Mouse (Mus musculus) stomach, embryonic 14.5 days (tissue): ENCODE measurements around the gene Pla2g4e. TPM values are rescaled to one million over a fixed set of nuclear protein-coding genes. Genes with fewer than 3 reads are reported as not detected.
A peak's percentile ranks its signal among the peaks of the same experiment; 100 is the strongest.

Experiments
- ATAC-seq: fragments of 200-750 bp; cut with Nextera tagmentation; 2 replicates; pipeline ENCODE4 v1.8.0; 2017; ENCODE audit warnings: low read depth, moderate TSS enrichment; ENCODE audit not compliant: insufficient number of reproducible peaks, insufficient read depth, low FRiP score
- H3K27ac ChIP-seq: fragments of 300-500 bp; sonication (generic); 2 replicates; pipeline ENCODE4 v1.5.1; 2014; ENCODE audit warnings: mild to moderate bottlenecking, low read length, moderate library complexity, mixed read lengths
- H3K27me3 ChIP-seq: fragments of 300-500 bp; sonication (generic); 2 replicates; pipeline ENCODE4 v1.6.1; 2014; ENCODE audit warnings: low read length, control low read depth, mixed read lengths; ENCODE audit not compliant: control insufficient read depth, insufficient read depth
- H3K36me3 ChIP-seq: fragments of 300-500 bp; sonication (generic); 2 replicates; pipeline ENCODE4 v1.6.1; 2014; ENCODE audit warnings: mild to moderate bottlenecking, control low read depth, low read length, moderate library complexity, mixed read lengths; ENCODE audit not compliant: control insufficient read depth, insufficient read depth
- H3K4me1 ChIP-seq: fragments of 300-500 bp; sonication (generic); 2 replicates; pipeline ENCODE4 v1.6.1; 2014; ENCODE audit warnings: low read length, control low read depth, mixed read lengths; ENCODE audit not compliant: control insufficient read depth, insufficient read depth
- H3K4me2 ChIP-seq: fragments of 300-500 bp; sonication (generic); replicated peaks from 2 replicates; pipeline ENCODE4 v1.6.1; 2014; ENCODE audit warnings: low read depth, low read length, control low read depth
- H3K4me3 ChIP-seq: fragments of 300-500 bp; sonication (generic); 2 replicates; pipeline ENCODE4 v1.5.1; 2014; ENCODE audit warnings: low read depth, low read length, control low read depth
- H3K9ac ChIP-seq: fragments of 300-500 bp; sonication (generic); replicated peaks from 2 replicates; pipeline ENCODE4 v1.6.1; 2014; ENCODE audit warnings: low read depth, mild to moderate bottlenecking, control low read depth, low read length, moderate library complexity, mixed read lengths
- H3K9me3 ChIP-seq: fragments of 300-500 bp; sonication (generic); 2 replicates; pipeline ENCODE4 v1.6.1; 2016; ENCODE audit warnings: low read depth, low read length, control low read depth; ENCODE audit not compliant: control insufficient read depth
- whole genome bisulfite sequencing: fragments of 180-500 bp; shearing (Covaris S2); extraction: QIAGEN DNeasy Blood & Tissue Kit; methylation state at CpG from one replicate; pipeline ENCODE4 v1.1.7; 2014; 5-methylcytosine and 5-hydroxymethylcytosine counted together
- polyA plus RNA-seq: library from polyadenylated mRNA; unstranded; fragments of >200 nt; fragmentation: Nextera tagmentation; extraction: Ambion mirVana; gene quantifications from 2 replicates; pipeline ENCODE4 v1.2.1, GENCODE M21; 2014

Gene Pla2g4e
- polyA plus RNA-seq, 1 experiment from 2014 or later = 0.27 TPM

DNA sequence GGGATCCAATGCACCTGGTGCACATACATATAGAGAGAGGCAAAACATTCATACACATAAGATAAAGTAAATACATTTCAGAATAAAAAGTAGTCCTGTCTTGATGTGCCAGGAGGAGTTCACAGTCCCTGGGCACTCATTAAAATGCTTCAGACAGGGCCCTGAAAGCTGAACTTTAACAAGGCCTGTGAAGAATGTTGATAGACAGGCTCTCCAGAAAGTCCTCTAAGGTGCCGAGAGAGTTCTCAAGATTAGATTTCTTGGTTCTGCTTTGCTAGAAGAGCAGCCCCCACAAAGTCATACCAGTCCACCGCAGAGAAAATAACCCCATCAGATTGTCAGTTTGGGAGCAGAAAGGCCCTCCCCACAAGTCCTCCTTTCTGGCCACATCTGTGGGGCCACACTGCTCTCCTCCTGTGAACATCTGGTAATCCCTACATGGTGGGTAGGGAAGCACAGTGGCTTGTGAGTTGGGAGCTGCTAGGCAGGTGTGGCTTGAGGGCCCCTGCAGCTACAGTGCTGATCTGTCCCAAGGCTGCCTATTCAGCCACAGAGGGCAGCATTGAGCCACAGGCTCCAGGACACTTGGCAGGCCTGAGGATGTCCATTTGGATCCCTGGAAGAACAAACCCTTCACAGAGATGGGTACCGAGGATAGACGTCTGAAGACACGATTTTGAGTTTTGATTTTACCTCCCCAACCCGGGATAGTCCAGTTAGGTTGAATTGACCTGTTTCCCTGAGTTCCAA, 59.4 kb downstream of the Pla2g4e start:
- no peak overlapping the region for H3K4me3 ChIP-seq
- H3K27ac ChIP-seq = no peak overlapping the region
- WGBS = 78% methylated on average over 6 of the region's 6 CpGs
- no peaks in the 10 kb centered on the region for H3K4me1 ChIP-seq
- H3K36me3 ChIP-seq = no peaks in the 10 kb centered on the region
- no peaks in the 10 kb centered on the region for H3K27me3 ChIP-seq
- ATAC-seq = no peak
- no peak overlapping the region for H3K9ac ChIP-seq
- no peaks in the 10 kb centered on the region for H3K9me3 ChIP-seq
- H3K4me2 ChIP-seq = no peak overlapping the region

- Histone ChIP-seq H3K27ac (no peak overlapping the region), H3K4me2 (no peak overlapping the region), H3K27me3 (no peaks in the 10 kb centered on the region), H3K36me3 (no peaks in the 10 kb centered on the region), H3K4me1 (no peaks in the 10 kb centered on the region), H3K9me3 (no peaks in the 10 kb centered on the region), H3K9ac (no peak overlapping the region), H3K4me3 (no peak overlapping the region)
- ATAC-seq = no peak
Measured at GRCm38 (mm10) chr2:120178936-120179335, 66.2 kb downstream of the Pla2g4e start.

- Histone ChIP-seq H3K9me3 (no peaks in the 10 kb centered on the region), H3K4me1 (no peaks in the 10 kb centered on the region), H3K27ac (no peak overlapping the region), H3K36me3 (no peaks in the 10 kb centered on the region), H3K27me3 (no peaks in the 10 kb centered on the region), H3K4me2 (peak overlapping the region; percentile 6; the same call in 1 of the 2 replicates), H3K9ac (no peak overlapping the region), H3K4me3 (no peak overlapping the region)
- ATAC-seq = no peak
- 15% methylated on average over 10 of the region's 10 CpGs for WGBS
Measured at GRCm38 (mm10) chr2:120173718-120174117, 71.4 kb downstream of the Pla2g4e start.

DNA sequence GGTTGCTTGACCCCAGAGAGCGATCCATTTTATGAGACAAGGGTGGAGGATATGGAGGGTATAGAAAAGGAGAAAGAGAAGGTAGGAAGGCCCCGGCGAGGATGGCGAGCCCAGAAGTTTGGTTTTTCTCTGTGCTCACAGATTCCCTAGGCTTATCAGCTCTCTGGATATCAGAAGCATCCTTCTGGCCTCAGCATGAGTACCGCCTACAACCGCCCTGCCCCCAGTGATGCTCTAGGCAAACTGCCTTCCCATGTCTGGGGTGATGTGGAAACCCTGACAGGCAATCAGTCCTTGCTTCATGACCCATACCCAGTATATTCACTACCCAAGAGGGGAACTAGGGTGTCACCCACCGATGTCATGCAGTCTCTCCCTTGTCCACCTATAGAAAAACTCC, 73.8 kb downstream of the Pla2g4e start:
- H3K4me3 ChIP-seq = no peak overlapping the region
- H3K4me1 ChIP-seq = no peaks in the 10 kb centered on the region
- ATAC-seq = no peak
- WGBS = 90% methylated on average over 7 of the region's 7 CpGs
- no peaks in the 10 kb centered on the region for H3K27me3 ChIP-seq
- H3K9me3 ChIP-seq = no peaks in the 10 kb centered on the region
- no peaks in the 10 kb centered on the region for H3K36me3 ChIP-seq
- no peak overlapping the region for H3K4me2 ChIP-seq
- H3K27ac ChIP-seq = no peak overlapping the region
- no peak overlapping the region for H3K9ac ChIP-seq

GRCm38 (mm10) chr2:120170726-120171125, 74.4 kb downstream of the Pla2g4e start:
- WGBS = 54% methylated on average over 1 of the region's 1 CpGs
- no peak for ATAC-seq
- no peaks in the 10 kb centered on the region for H3K27me3 ChIP-seq

GRCm38 (mm10) chr2:120169382-120169781, 75.8 kb downstream of the Pla2g4e start:
- no peak overlapping the region for H3K4me3 ChIP-seq
- 88% methylated on average over 3 of the region's 3 CpGs for WGBS

More at GRCm38 (mm10) chr2:120170726-120171125, 74.4 kb downstream of the Pla2g4e start:
- Histone ChIP-seq H3K36me3 (no peaks in the 10 kb centered on the region), H3K9ac (no peak overlapping the region), H3K4me1 (no peaks in the 10 kb centered on the region), H3K4me3 (no peak overlapping the region), H3K27ac (no peak overlapping the region), H3K9me3 (no peaks in the 10 kb centered on the region), H3K4me2 (no peak overlapping the region)

GRCm38 (mm10) chr2:120167763-120168162, 77.4 kb downstream of the Pla2g4e start:
- 90% methylated on average over 8 of the region's 8 CpGs for WGBS
- H3K4me1 ChIP-seq = no peaks in the 10 kb centered on the region
- no peaks in the 10 kb centered on the region for H3K9me3 ChIP-seq
- no peak overlapping the region for H3K4me3 ChIP-seq
- no peak overlapping the region for H3K4me2 ChIP-seq
- no peaks in the 10 kb centered on the region for H3K27me3 ChIP-seq
- H3K9ac ChIP-seq = no peak overlapping the region
- no peak overlapping the region for H3K27ac ChIP-seq
- no peaks in the 10 kb centered on the region for H3K36me3 ChIP-seq
- ATAC-seq = no peak

More at GRCm38 (mm10) chr2:120169382-120169781, 75.8 kb downstream of the Pla2g4e start:
- Histone ChIP-seq H3K27ac (no peak overlapping the region), H3K4me1 (no peaks in the 10 kb centered on the region), H3K9me3 (no peaks in the 10 kb centered on the region), H3K27me3 (no peaks in the 10 kb centered on the region), H3K36me3 (no peaks in the 10 kb centered on the region), H3K4me2 (no peak overlapping the region), H3K9ac (no peak overlapping the region)
- ATAC-seq = no peak

- Histone ChIP-seq H3K4me3 (no peak overlapping the region), H3K9ac (no peak overlapping the region), H3K27ac (no peak overlapping the region), H3K27me3 (no peaks in the 10 kb centered on the region), H3K36me3 (no peaks in the 10 kb centered on the region), H3K4me2 (no peak overlapping the region), H3K9me3 (no peaks in the 10 kb centered on the region), H3K4me1 (no peaks in the 10 kb centered on the region)
- 70% methylated on average over 10 of the region's 10 CpGs for WGBS
- no peak for ATAC-seq
Measured at GRCm38 (mm10) chr2:120165474-120165873, 79.7 kb downstream of the Pla2g4e start.

GRCm38 (mm10) chr2:120159434-120159833, 85.7 kb downstream of the Pla2g4e start:
- Histone ChIP-seq H3K4me2 (no peak overlapping the region), H3K27ac (no peak overlapping the region), H3K4me1 (no peaks in the 10 kb centered on the region), H3K27me3 (no peaks in the 10 kb centered on the region), H3K9me3 (no peaks in the 10 kb centered on the region), H3K9ac (no peak overlapping the region), H3K36me3 (no peaks in the 10 kb centered on the region), H3K4me3 (no peak overlapping the region)
- 82% methylated on average over 2 of the region's 2 CpGs for WGBS
- ATAC-seq = no peak
